Mouse (Mus musculus) testis, postnatal 14 days (tissue): ENCODE measurements around the gene Htatip2.
A peak's percentile ranks its signal among the peaks of the same experiment; 100 is the strongest.

Experiments
- DNase-seq: peaks from one replicate; pipeline ENCODE4 v3.0.0; 2021; ENCODE audit warnings: low spot score

Gene Htatip2

GRCm38 (mm10) chr7:49758934-49759571 lies at the start of gene Htatip2:
Gene Htatip2, plus strand, starts transcription at chr7:49759115.
- DNase-seq: peak; percentile 23

- no peak for DNase-seq
Measured at GRCm38 (mm10) chr7:49709381-49710021, 49.4 kb upstream of the Htatip2 start.

GRCm38 (mm10) chr7:49717942-49718733 lies 40.8 kb upstream of the Htatip2 start:
- DNase-seq: no peak

- no peak for DNase-seq
Measured at GRCm38 (mm10) chr7:49734342-49734741, 24.6 kb upstream of the Htatip2 start.

GRCm38 (mm10) chr7:49739448-49739847 lies 19.5 kb upstream of the Htatip2 start:
- DNase-seq: no peak

- DNase-seq: no peak
Measured at GRCm38 (mm10) chr7:49741474-49741873, 17.4 kb upstream of the Htatip2 start.

- DNase-seq: no peak
Measured at GRCm38 (mm10) chr7:49741923-49742322, 17.0 kb upstream of the Htatip2 start.

GRCm38 (mm10) chr7:49751148-49751547 lies 7.8 kb upstream of the Htatip2 start:
- no peak for DNase-seq

GRCm38 (mm10) chr7:49752730-49753506 lies 6.0 kb upstream of the Htatip2 start:
- DNase-seq: peak; percentile 23

GRCm38 (mm10) chr7:49754767-49755166 lies 4.1 kb upstream of the Htatip2 start:
- peak; percentile 27 for DNase-seq

- no peak for DNase-seq
Measured at GRCm38 (mm10) chr7:49762605-49763004, 3.7 kb downstream of the Htatip2 start.

GRCm38 (mm10) chr7:49764011-49764716 lies 5.2 kb downstream of the Htatip2 start:
- DNase-seq: no peak

GRCm38 (mm10) chr7:49766166-49766565 lies 7.3 kb downstream of the Htatip2 start:
- no peak for DNase-seq

GRCm38 (mm10) chr7:49768509-49768908 lies 9.6 kb downstream of the Htatip2 start:
- no peak for DNase-seq

GRCm38 (mm10) chr7:49774396-49774795 lies 15.5 kb downstream of the Htatip2 start:
- DNase-seq: no peak

- no peak for DNase-seq
Measured at GRCm38 (mm10) chr7:49777585-49777984, 18.7 kb downstream of the Htatip2 start.

- peak; percentile 97 for DNase-seq
Measured at GRCm38 (mm10) chr7:49778114-49778901, 19.4 kb downstream of the Htatip2 start, which contains the start of gene Prmt3. Gene Prmt3, plus strand, starts transcription at chr7:49778346.

- DNase-seq: no peak
Measured at GRCm38 (mm10) chr7:49778904-49779615, 20.1 kb downstream of the Htatip2 start.

- DNase-seq: no peak
Measured at GRCm38 (mm10) chr7:49783017-49783416, 24.1 kb downstream of the Htatip2 start.

GRCm38 (mm10) chr7:49785141-49785540 lies 26.2 kb downstream of the Htatip2 start:
- DNase-seq: no peak
